Mouse (Mus musculus): ENCODE measurements around the gene Mlana. TPM values are rescaled to one million over a fixed set of nuclear protein-coding genes. Genes with fewer than 3 reads are reported as not detected.

The Mlana gene
- polyA plus RNA-seq (2012; rRNA removed) = not detected in 2 replicates

DNA sequence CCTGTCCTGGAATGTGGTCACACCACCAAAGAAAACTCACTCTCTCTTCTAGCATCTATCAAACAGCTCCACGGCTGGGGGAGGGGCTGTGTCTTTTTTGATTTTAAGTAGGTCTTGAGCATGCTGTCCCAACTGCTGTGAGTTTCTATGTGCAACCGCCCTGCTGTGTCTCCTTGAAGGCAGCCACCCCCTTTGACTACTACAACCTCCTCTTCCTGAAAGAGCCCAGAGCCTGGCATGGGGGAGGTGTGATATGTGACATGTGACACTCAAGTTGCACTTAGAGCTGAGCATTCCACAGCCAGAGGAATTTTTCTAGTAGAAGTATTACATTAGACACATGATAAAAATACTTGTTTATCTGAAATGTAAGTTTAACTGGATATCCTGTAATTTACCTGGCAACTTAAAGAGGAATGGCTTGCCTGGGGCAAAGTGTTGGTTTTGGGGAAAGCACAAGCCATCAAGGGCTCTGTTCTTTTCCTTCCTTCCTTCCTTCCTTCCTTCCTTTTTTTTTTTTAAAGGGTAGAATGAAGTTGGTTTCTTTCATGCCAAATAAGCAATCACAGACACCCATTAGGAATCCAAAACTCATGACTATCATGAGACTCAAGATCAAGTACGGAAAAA, at the start of gene Mlana:
TSS of gene Mlana (plus strand) at position 580 of the 630 bp plus-strand sequence.

Other genes starting within 250 kb of the Mlana start
- gene Ric1, start 175.5 kb upstream of the Mlana start, polyA plus RNA-seq (2012; rRNA removed) = 5.7 and 6.1 TPM in 2 replicates
- gene Ermp1, start 49.4 kb upstream of the Mlana start, polyA plus RNA-seq (2012; rRNA removed) = 5.5 and 6.1 TPM in 2 replicates
- 5.0 and 5.4 TPM in 2 replicates for gene 9930021J03Rik, start 108.2 kb downstream of the Mlana start, polyA plus RNA-seq (2012; rRNA removed)
- gene Ranbp6, start 115.2 kb downstream of the Mlana start, polyA plus RNA-seq (2012; rRNA removed) = 3.1 and 3.3 TPM in 2 replicates
- 0.95 and 1.1 TPM in 2 replicates for gene Il33, start 227.3 kb downstream of the Mlana start, polyA plus RNA-seq (2012; rRNA removed)

All from liver, embryonic 18 days (tissue).